Mouse (Mus musculus) spleen, postnatal 36 days (tissue): ENCODE data around the gene Usp22.
"Not testable (repeated sequence)": the region's sequence is repeated elsewhere in the genome, so short reads cannot be mapped to it uniquely, and the experiment has no call there.

Source experiments
- DNase-seq, 2 experiments: peaks; one replicate each; pipeline ENCODE4 v3.0.0; 2022; ENCODE audit warnings: low spot score in 2 of 2, mixed read lengths in 1 of 2

Gene Usp22

GRCm38 (mm10) chr11:61174821-61175658 is at the start of gene Usp22:
Gene Usp22 (minus strand): TSS chr11:61175055.
- peak; percentile 100 for DNase-seq

- no peak for DNase-seq
Measured at GRCm38 (mm10) chr11:61224234-61224744, 49.4 kb upstream of the Usp22 start.

DNA sequence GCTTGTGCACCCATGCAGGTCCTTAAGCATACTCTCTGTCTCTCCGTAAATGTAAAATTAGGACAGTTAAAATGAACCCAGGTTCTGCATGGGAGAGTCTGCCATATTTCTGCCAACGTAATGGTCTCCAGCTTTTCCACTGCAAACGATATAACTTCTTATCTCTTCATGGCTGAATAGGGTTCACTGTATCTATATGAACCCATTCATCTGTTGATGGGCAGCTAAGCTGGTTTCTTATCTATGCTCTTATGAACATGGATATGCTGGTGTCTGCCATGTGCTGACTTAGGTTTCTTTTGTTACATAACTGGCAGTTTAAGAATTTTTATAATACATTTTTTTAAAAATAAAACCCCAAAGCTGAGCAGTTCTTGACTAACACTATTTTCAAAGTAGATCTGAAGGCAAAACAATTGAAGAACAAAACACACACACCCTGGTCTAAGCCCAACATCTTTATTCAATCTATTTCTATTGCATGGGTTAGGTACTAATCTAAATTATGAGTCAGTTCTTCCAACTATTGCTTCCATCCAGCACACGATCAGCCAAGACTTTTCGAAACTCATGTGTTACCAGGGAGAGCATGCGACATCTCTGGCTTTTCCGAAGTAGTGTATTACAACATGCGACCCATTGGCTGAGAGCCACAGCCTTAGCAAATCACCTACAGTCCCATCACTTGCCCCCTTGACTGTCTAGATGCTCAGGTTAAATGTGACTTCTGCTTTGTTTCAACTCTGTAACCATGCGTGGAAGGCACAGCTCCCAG is 48.3 kb upstream of the Usp22 start:
- no peak for DNase-seq

DNA sequence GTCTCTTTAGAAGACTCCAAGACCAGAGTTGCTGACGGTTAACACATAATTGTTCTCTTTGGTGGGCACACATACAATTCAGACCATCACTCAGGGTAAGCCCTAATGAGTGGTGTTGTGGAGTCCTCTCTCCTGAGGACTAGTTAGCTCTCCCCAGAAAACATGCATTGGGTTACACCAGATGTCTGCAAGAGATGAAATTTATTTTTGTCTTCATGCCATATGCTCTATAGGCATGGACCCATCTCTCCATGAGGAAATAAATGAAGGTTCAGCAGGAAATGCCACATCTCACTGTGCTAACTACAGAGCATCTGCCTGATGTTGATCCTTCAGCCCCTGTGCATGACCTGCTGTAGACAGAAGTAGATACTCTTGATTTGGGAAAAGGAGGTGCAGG is 47.2 kb upstream of the Usp22 start:
- DNase-seq = no peak

- no peak for DNase-seq
Measured at GRCm38 (mm10) chr11:61220156-61220881, 45.5 kb upstream of the Usp22 start.

- no peak for DNase-seq
Measured at GRCm38 (mm10) chr11:61215936-61216335, 41.1 kb upstream of the Usp22 start.

GRCm38 (mm10) chr11:61212102-61212501 is 37.2 kb upstream of the Usp22 start:
- no peak for DNase-seq

DNA sequence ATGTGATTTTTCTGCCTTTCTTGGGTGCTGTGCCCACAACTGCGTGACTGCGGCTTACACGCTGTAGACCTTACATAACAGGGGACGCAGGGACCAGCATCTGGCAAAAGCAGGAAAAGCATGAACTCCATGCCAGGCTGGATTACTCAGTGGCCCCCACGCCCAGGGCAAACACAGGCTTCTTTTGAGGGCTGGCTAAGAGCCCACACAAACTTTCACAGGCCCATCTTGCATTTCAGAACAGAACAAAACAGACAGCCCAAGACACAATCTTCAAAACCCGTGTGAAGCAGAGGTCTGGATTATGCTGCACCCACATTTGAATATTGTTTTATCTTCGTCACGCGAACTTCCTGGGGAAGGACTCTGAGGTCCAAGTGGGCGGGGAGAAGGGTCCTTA is 33.5 kb upstream of the Usp22 start:
- no peak for DNase-seq

- no peak for DNase-seq
Measured at GRCm38 (mm10) chr11:61207487-61208246, 32.8 kb upstream of the Usp22 start, which contains the start of gene Aldh3a1. Gene Aldh3a1 (plus strand): TSS chr11:61207537.

- no peak for DNase-seq
Measured at GRCm38 (mm10) chr11:61206136-61206535, 31.3 kb upstream of the Usp22 start.

- no peak for DNase-seq
Measured at GRCm38 (mm10) chr11:61205167-61205950, 30.5 kb upstream of the Usp22 start.

DNA sequence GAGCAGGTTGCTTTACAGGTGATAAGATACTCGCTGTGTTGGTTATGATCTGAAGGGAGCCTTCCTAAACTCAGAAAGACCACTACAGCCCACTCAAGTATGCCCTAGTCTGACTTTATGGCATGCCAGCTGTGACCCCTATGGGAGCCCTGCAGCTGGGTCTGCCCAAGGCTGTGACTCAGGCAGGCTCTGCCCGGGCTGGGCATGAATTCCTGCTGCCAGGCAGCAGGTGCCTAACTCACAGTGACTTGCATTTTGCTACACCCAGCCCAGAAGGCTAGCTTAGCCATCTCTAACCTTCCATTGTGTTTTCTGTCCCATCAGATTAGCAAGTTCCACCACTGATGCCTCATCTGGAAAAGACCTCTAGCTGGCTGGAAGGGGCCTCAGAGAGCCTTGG is 28.0 kb upstream of the Usp22 start:
- DNase-seq = no peak

- DNase-seq = no peak
Measured at GRCm38 (mm10) chr11:61202186-61202585, 27.3 kb upstream of the Usp22 start.

GRCm38 (mm10) chr11:61199620-61200362 is 24.9 kb upstream of the Usp22 start:
- DNase-seq = no peak

- no peak for DNase-seq
Measured at GRCm38 (mm10) chr11:61197935-61198334, 23.1 kb upstream of the Usp22 start.

DNA sequence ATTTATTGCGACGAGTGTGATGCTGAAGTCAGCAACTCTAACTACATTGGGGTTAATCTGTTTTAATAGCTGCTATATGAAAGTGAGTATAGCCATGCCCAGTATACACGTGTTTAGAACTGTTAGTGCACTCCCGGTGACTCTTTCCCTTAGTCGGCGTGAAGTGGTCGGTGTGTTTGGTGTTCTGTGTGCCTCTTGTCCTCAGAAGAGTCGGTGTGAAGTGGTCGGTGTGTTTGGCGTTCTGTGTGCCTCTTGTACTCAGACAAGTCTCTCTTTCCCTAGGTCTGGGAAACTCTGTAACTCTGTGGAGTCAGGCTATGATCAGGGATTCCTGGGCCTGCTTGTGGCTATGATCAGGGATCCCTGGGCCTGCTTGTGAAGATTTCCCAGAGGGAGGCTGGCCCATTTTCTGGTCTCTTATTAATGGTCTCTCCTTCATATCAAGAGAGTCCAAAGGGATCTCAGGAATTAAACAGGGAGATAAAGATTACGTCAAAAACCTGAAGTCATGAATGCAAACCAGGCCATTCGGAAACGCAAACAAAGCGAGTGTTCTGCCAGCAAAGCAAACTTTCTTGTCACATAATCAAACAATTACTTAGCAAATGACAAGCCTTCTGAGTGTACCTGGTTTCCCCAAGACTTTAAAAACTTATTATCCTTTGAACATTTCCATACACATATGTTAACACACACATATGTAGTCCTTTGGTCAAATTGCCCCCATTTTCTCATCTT is 21.9 kb upstream of the Usp22 start:
- no peak for DNase-seq

DNA sequence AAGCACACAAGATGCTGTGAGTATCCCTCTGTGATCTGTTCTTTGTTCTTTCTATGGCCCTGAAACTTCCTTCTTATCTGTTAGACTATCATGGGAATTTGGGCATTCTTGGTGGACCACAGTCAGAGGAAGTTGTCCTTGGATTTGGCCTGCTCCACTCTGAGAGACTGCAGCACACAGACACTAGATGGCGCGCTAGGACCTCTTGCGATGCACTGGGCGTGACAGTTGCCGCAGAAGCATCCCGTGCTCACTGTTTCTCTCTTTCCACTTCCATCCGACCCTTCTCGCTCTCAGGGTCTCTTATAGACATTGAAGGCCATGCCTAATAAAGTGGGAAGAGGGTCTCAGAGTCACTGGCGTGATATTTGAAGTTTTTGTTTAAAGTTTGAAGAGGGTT is 18.5 kb upstream of the Usp22 start:
- peak; percentile 51 for DNase-seq

DNA sequence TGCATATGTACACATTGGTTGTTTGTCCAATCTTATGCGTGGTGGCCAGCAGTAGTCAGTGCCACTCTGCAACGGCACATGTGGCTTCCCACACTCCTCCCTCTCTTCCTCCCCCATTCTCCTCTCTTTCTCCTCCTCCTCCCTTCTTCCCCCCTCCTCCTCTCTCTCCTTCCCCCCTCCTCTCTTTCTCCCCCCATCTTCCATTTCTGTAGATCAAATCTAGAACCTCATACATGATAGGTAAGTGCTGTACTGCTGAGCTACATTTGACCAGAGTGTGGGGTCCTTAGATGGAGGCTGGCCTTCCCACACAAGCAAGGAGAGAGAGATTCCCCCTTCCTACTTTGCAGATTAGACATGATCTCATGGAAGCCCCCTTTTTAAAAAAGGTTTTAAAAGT is 17.9 kb upstream of the Usp22 start:
- no peak for DNase-seq

GRCm38 (mm10) chr11:61192123-61192522 is 17.3 kb upstream of the Usp22 start:
- DNase-seq = not testable (repeated sequence)
